Mouse (Mus musculus) neural tube, embryonic 13.5 days (tissue): ENCODE measurements around the gene Dqx1. TPM values are rescaled to one million over a fixed set of nuclear protein-coding genes. Genes with fewer than 3 reads are reported as not detected.

ENCODE experiments used
- ATAC-seq: fragments of 200-750 bp; cut with Nextera tagmentation; 2 replicates; pipeline ENCODE4 v1.8.0; 2017; ENCODE audit warnings: low read depth, mild to moderate bottlenecking, moderate TSS enrichment, moderate library complexity
- H3K27ac ChIP-seq: fragments of 300-500 bp; sonication (generic); replicated peaks from 2 replicates; pipeline ENCODE4 v1.5.1; 2015; ENCODE audit warnings: moderate library complexity, mild to moderate bottlenecking, inconsistent platforms
- H3K27me3 ChIP-seq: fragments of 300-500 bp; sonication (generic); 2 replicates; pipeline ENCODE4 v1.6.1; 2015; ENCODE audit warnings: mild to moderate bottlenecking, inconsistent platforms
- H3K36me3 ChIP-seq: fragments of 300-500 bp; sonication (generic); 2 replicates; pipeline ENCODE4 v1.6.1; 2015; ENCODE audit warnings: mild to moderate bottlenecking, inconsistent platforms
- H3K4me1 ChIP-seq: fragments of 300-500 bp; sonication (generic); replicated peaks from 2 replicates; pipeline ENCODE4 v1.6.1; 2015; ENCODE audit warnings: inconsistent platforms
- H3K4me2 ChIP-seq: fragments of 300-500 bp; sonication (generic); 2 replicates; pipeline ENCODE4 v1.6.1; 2015; ENCODE audit warnings: inconsistent platforms, mild to moderate bottlenecking, moderate library complexity
- H3K4me3 ChIP-seq: fragments of 300-500 bp; sonication (generic); 2 replicates; pipeline ENCODE4 v1.5.1; 2015; ENCODE audit warnings: mild to moderate bottlenecking, inconsistent platforms
- H3K9ac ChIP-seq: fragments of 300-500 bp; sonication (generic); 2 replicates; pipeline ENCODE4 v1.6.1; 2015; ENCODE audit warnings: moderate library complexity, mild to moderate bottlenecking, inconsistent platforms
- H3K9me3 ChIP-seq: fragments of 300-500 bp; sonication (generic); 2 replicates; pipeline ENCODE4 v1.6.1; 2016; ENCODE audit warnings: inconsistent platforms
- WGBS: fragments of 180-500 bp; shearing (Covaris S2); methylation state at CpG from one replicate; pipeline ENCODE4 v1.1.7; 2015; 5-methylcytosine and 5-hydroxymethylcytosine counted together
- polyA plus RNA-seq: library from polyadenylated mRNA; unstranded; fragments of >200 nt; fragmentation: Nextera tagmentation; extraction: Ambion mirVana; gene quantifications from 2 replicates; pipeline ENCODE4 v1.2.1, GENCODE M21; 2015

The Dqx1 gene
- 0.77 and 1.0 TPM in 2 replicates for polyA plus RNA-seq

GRCm38 (mm10) chr6:83057790-83058189 is at the start of gene Dqx1:
Gene Dqx1 (plus strand): TSS chr6:83057844.
- H3K27ac ChIP-seq = no peak within 1 kb of the TSS
- H3K4me1 ChIP-seq = peaks cover 21% of the 10 kb centered on the region
- no peak within 1 kb of the TSS for H3K4me2 ChIP-seq
- no peak for ATAC-seq
- no peaks in the 10 kb centered on the region for H3K9me3 ChIP-seq
- peaks cover 27% of the 10 kb centered on the region for H3K27me3 ChIP-seq
- H3K9ac ChIP-seq = no peak within 1 kb of the TSS
- WGBS = 53% methylated on average over 3 of the region's 3 CpGs
- no peak within 1 kb of the TSS for H3K4me3 ChIP-seq
- H3K36me3 ChIP-seq = peaks cover 22% of the 10 kb centered on the region

- no peak overlapping the region for H3K27ac ChIP-seq
- H3K9me3 ChIP-seq = no peaks in the 10 kb centered on the region
- WGBS = 46% methylated on average over 3 of the region's 3 CpGs
- H3K9ac ChIP-seq = no peak overlapping the region
- no peaks in the 10 kb centered on the region for H3K4me1 ChIP-seq
- H3K27me3 ChIP-seq = no peaks in the 10 kb centered on the region
- H3K36me3 ChIP-seq = no peaks in the 10 kb centered on the region
- no peak overlapping the region for H3K4me3 ChIP-seq
- no peak for ATAC-seq
- H3K4me2 ChIP-seq = no peak overlapping the region
Observed at GRCm38 (mm10) chr6:83008659-83009058, 49.0 kb upstream of the Dqx1 start.

- no peaks in the 10 kb centered on the region for H3K36me3 ChIP-seq
- ATAC-seq = no peak
- no peak overlapping the region for H3K4me3 ChIP-seq
- no peaks in the 10 kb centered on the region for H3K27me3 ChIP-seq
- H3K9ac ChIP-seq = no peak overlapping the region
- WGBS = 73% methylated on average over 7 of the region's 7 CpGs
- H3K4me1 ChIP-seq = no peaks in the 10 kb centered on the region
- H3K4me2 ChIP-seq = no peak overlapping the region
- H3K27ac ChIP-seq = no peak overlapping the region
- no peaks in the 10 kb centered on the region for H3K9me3 ChIP-seq
Observed at GRCm38 (mm10) chr6:83010010-83010409, 47.6 kb upstream of the Dqx1 start.

GRCm38 (mm10) chr6:83011255-83011654 is 46.4 kb upstream of the Dqx1 start:
- H3K9ac ChIP-seq = no peak overlapping the region
- no peak overlapping the region for H3K27ac ChIP-seq
- H3K4me2 ChIP-seq = no peak overlapping the region
- H3K9me3 ChIP-seq = no peaks in the 10 kb centered on the region
- H3K27me3 ChIP-seq = no peaks in the 10 kb centered on the region
- no peaks in the 10 kb centered on the region for H3K36me3 ChIP-seq
- H3K4me3 ChIP-seq = no peak overlapping the region
- 85% methylated on average over 7 of the region's 7 CpGs for WGBS
- H3K4me1 ChIP-seq = no peaks in the 10 kb centered on the region
- ATAC-seq = no peak

GRCm38 (mm10) chr6:83011756-83012155 is 45.9 kb upstream of the Dqx1 start:
- no peak overlapping the region for H3K4me2 ChIP-seq
- H3K27me3 ChIP-seq = no peaks in the 10 kb centered on the region
- H3K9me3 ChIP-seq = no peaks in the 10 kb centered on the region
- no peak overlapping the region for H3K9ac ChIP-seq
- H3K36me3 ChIP-seq = no peaks in the 10 kb centered on the region
- H3K4me1 ChIP-seq = no peaks in the 10 kb centered on the region
- H3K27ac ChIP-seq = no peak overlapping the region
- H3K4me3 ChIP-seq = no peak overlapping the region
- 78% methylated on average over 6 of the region's 6 CpGs for WGBS
- no peak for ATAC-seq

- Histone ChIP-seq H3K27ac (no peak overlapping the region), H3K4me3 (no peak overlapping the region), H3K4me1 (no peaks in the 10 kb centered on the region), H3K36me3 (no peaks in the 10 kb centered on the region), H3K9ac (no peak overlapping the region), H3K4me2 (no peak overlapping the region), H3K9me3 (no peaks in the 10 kb centered on the region), H3K27me3 (no peaks in the 10 kb centered on the region)
- no peak for ATAC-seq
- 78% methylated on average over 5 of the region's 5 CpGs for WGBS
Observed at GRCm38 (mm10) chr6:83013444-83013843, 44.2 kb upstream of the Dqx1 start.

- ATAC-seq = no peak
- WGBS = 82% methylated on average over 12 of the region's 12 CpGs
Observed at GRCm38 (mm10) chr6:83014482-83015466, 42.9 kb upstream of the Dqx1 start.

GRCm38 (mm10) chr6:83015749-83016148 is 41.9 kb upstream of the Dqx1 start:
- no peak overlapping the region for H3K27ac ChIP-seq
- H3K9me3 ChIP-seq = no peaks in the 10 kb centered on the region
- H3K9ac ChIP-seq = no peak overlapping the region
- WGBS = 90% methylated on average over 2 of the region's 2 CpGs
- no peaks in the 10 kb centered on the region for H3K36me3 ChIP-seq
- no peak overlapping the region for H3K4me2 ChIP-seq
- no peaks in the 10 kb centered on the region for H3K27me3 ChIP-seq
- no peaks in the 10 kb centered on the region for H3K4me1 ChIP-seq
- no peak for ATAC-seq
- no peak overlapping the region for H3K4me3 ChIP-seq

More at GRCm38 (mm10) chr6:83014482-83015466, 42.9 kb upstream of the Dqx1 start:
- no peaks in the 10 kb centered on the region for H3K9me3 ChIP-seq
- no peaks in the 10 kb centered on the region for H3K27me3 ChIP-seq
- no peak overlapping the region for H3K9ac ChIP-seq
- no peaks in the 10 kb centered on the region for H3K36me3 ChIP-seq
- no peaks in the 10 kb centered on the region for H3K4me1 ChIP-seq
- no peak overlapping the region for H3K4me2 ChIP-seq
- no peak overlapping the region for H3K27ac ChIP-seq
- H3K4me3 ChIP-seq = no peak overlapping the region

GRCm38 (mm10) chr6:83017190-83017589 is 40.5 kb upstream of the Dqx1 start:
- no peak for ATAC-seq

GRCm38 (mm10) chr6:83019044-83019443 is 38.6 kb upstream of the Dqx1 start:
- no peak overlapping the region for H3K9ac ChIP-seq
- no peak overlapping the region for H3K27ac ChIP-seq
- no peaks in the 10 kb centered on the region for H3K4me1 ChIP-seq
- H3K4me3 ChIP-seq = no peak overlapping the region
- H3K36me3 ChIP-seq = no peaks in the 10 kb centered on the region
- H3K9me3 ChIP-seq = no peaks in the 10 kb centered on the region
- 79% methylated on average over 3 of the region's 3 CpGs for WGBS
- no peak for ATAC-seq
- H3K4me2 ChIP-seq = no peak overlapping the region
- H3K27me3 ChIP-seq = no peaks in the 10 kb centered on the region

More at GRCm38 (mm10) chr6:83017190-83017589, 40.5 kb upstream of the Dqx1 start:
- H3K4me1 ChIP-seq = no peaks in the 10 kb centered on the region
- no peaks in the 10 kb centered on the region for H3K27me3 ChIP-seq
- H3K9me3 ChIP-seq = no peaks in the 10 kb centered on the region
- no peak overlapping the region for H3K9ac ChIP-seq
- H3K4me3 ChIP-seq = no peak overlapping the region
- no peaks in the 10 kb centered on the region for H3K36me3 ChIP-seq
- no peak overlapping the region for H3K4me2 ChIP-seq
- WGBS = 74% methylated on average over 3 of the region's 3 CpGs
- no peak overlapping the region for H3K27ac ChIP-seq

GRCm38 (mm10) chr6:83020121-83020520 is 37.5 kb upstream of the Dqx1 start:
- ATAC-seq = no peak
- Histone ChIP-seq H3K36me3 (no peaks in the 10 kb centered on the region), H3K27me3 (no peaks in the 10 kb centered on the region), H3K27ac (no peak overlapping the region), H3K4me3 (no peak overlapping the region), H3K4me2 (no peak overlapping the region), H3K9ac (no peak overlapping the region), H3K9me3 (no peaks in the 10 kb centered on the region), H3K4me1 (no peaks in the 10 kb centered on the region)
- 82% methylated on average over 6 of the region's 6 CpGs for WGBS

- WGBS = 87% methylated on average over 4 of the region's 4 CpGs
- no peak for ATAC-seq
- no peak overlapping the region for H3K4me2 ChIP-seq
- no peaks in the 10 kb centered on the region for H3K9me3 ChIP-seq
- no peaks in the 10 kb centered on the region for H3K4me1 ChIP-seq
- no peaks in the 10 kb centered on the region for H3K27me3 ChIP-seq
- no peak overlapping the region for H3K9ac ChIP-seq
- no peaks in the 10 kb centered on the region for H3K36me3 ChIP-seq
- H3K27ac ChIP-seq = no peak overlapping the region
- no peak overlapping the region for H3K4me3 ChIP-seq
Observed at GRCm38 (mm10) chr6:83020836-83021593, 36.6 kb upstream of the Dqx1 start.
